Mouse (Mus musculus) heart, postnatal 0 days (tissue): Measurements from ENCODE around the gene Hsf2bp. TPM values are rescaled to one million over a fixed set of nuclear protein-coding genes. Genes with fewer than 3 reads are reported as not detected.

Experiments used
- ATAC-seq: fragments of 200-750 bp; cut with Nextera tagmentation; 2 replicates; pipeline ENCODE4 v1.8.0; 2017; ENCODE audit warnings: low read depth, moderate number of reproducible peaks, moderate library complexity; ENCODE audit not compliant: insufficient read depth
- DNase-seq: peaks from one replicate; pipeline ENCODE4 v3.0.0-alpha.2; 2016; ENCODE audit warnings: low spot score
- H3K27ac ChIP-seq: fragments of 300-500 bp; sonication (generic); 2 replicates; pipeline ENCODE4 v1.5.1; 2014; ENCODE audit warnings: low read depth, mild to moderate bottlenecking
- H3K27me3 ChIP-seq: fragments of 300-500 bp; sonication (generic); 2 replicates; pipeline ENCODE4 v1.6.1; 2014; ENCODE audit warnings: low read length, mixed read lengths; ENCODE audit not compliant: control insufficient read depth, insufficient read depth
- H3K36me3 ChIP-seq: fragments of 300-500 bp; sonication (generic); replicated peaks from 2 replicates; pipeline ENCODE4 v1.6.1; 2014; ENCODE audit warnings: low read length, mixed read lengths; ENCODE audit not compliant: control insufficient read depth, insufficient read depth
- H3K4me1 ChIP-seq: fragments of 300-500 bp; sonication (generic); 2 replicates; pipeline ENCODE4 v1.6.1; 2014; ENCODE audit warnings: antibody characterized with exemption; ENCODE audit not compliant: control insufficient read depth, insufficient read depth
- H3K4me2 ChIP-seq: fragments of 300-500 bp; sonication (generic); 2 replicates; pipeline ENCODE4 v1.6.1; 2014; ENCODE audit warnings: low read depth, mild to moderate bottlenecking, low read length, moderate library complexity
- H3K4me3 ChIP-seq: fragments of 300-500 bp; sonication (generic); 2 replicates; pipeline ENCODE4 v1.5.1; 2014; ENCODE audit warnings: low read depth, low read length
- H3K9ac ChIP-seq: fragments of 300-500 bp; sonication (generic); replicated peaks from 2 replicates; pipeline ENCODE4 v1.6.1; 2014; ENCODE audit warnings: low read depth, low read length, mixed read lengths
- H3K9me3 ChIP-seq: fragments of 300-500 bp; sonication (generic); replicated peaks from 2 replicates; pipeline ENCODE4 v1.6.1; 2016; ENCODE audit warnings: low read length; ENCODE audit not compliant: control insufficient read depth
- CTCF ChIP-seq: IDR thresholded peaks from 2 replicates; pipeline ENCODE4 v1.5.1; 2016; ENCODE audit warnings: antibody characterized with exemption, control low read depth, low read depth
- EP300 ChIP-seq: IDR thresholded peaks from 2 replicates; pipeline ENCODE4 v1.6.1; 2016; ENCODE audit warnings: antibody characterized with exemption, low read depth
- WGBS: fragments of 180-500 bp; shearing (Covaris S2); extraction: QIAGEN DNeasy Blood & Tissue Kit; methylation state at CpG from one replicate; pipeline ENCODE4 v1.1.7; 2014; 5-methylcytosine and 5-hydroxymethylcytosine counted together
- polyA plus RNA-seq: library from polyadenylated mRNA; unstranded; fragments of >200 nt; fragmentation: Nextera tagmentation; extraction: Ambion mirVana; gene quantifications from 2 replicates; pipeline ENCODE4 v1.2.1, GENCODE M21; 2015
- total RNA-seq: library from RNA; depleted of rRNA; stranded (reverse); fragments of >200 nt; gene quantifications from 2 replicates; pipeline ENCODE4 v1.2.3, GENCODE M21; 2014; ENCODE audit warnings: low replicate concordance

The Hsf2bp gene
- total and polyA plus RNA-seq, 2 experiments from 2014 or later, result 0.19 TPM; not detected in 1

DNA sequence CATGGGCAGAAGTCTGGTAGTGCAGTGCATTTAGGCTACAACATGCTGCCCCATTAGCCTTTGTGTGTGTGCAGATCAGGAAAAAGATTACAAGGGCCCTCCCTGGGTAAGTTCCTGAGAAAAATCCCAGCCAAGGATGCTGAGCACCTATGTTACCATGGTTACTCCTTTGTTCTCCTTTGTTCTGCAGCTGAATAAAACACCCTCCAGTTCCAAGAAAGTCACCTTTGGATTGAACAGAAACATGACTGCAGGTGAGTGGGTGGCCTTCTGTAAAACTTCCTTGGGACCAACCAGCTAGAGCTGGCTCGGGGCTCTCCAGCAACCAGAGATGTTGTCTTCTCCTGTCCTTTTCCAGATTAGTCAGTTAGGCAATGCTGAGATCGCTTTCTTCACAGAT, 22.9 kb upstream of the Hsf2bp start:
- WGBS, result 86% methylated on average over 2 of the region's 2 CpGs
- ATAC-seq (no peak), DNase-seq (no peak)
- TF ChIP-seq EP300, result no peak
- TF ChIP-seq CTCF, result no peak
- peaks cover 73% of the 10 kb centered on the region for H3K36me3 ChIP-seq
- H3K4me2 ChIP-seq, result no peak overlapping the region
- no peaks in the 10 kb centered on the region for H3K9me3 ChIP-seq
- H3K4me1 ChIP-seq, result 0 out of 2 replicates have a peak, but pooled peaks cover 3% of the 10 kb centered on the region
- H3K27me3 ChIP-seq, result no peaks in the 10 kb centered on the region
- H3K9ac ChIP-seq, result no peak overlapping the region
- no peak overlapping the region for H3K4me3 ChIP-seq
- no peak overlapping the region for H3K27ac ChIP-seq

DNA sequence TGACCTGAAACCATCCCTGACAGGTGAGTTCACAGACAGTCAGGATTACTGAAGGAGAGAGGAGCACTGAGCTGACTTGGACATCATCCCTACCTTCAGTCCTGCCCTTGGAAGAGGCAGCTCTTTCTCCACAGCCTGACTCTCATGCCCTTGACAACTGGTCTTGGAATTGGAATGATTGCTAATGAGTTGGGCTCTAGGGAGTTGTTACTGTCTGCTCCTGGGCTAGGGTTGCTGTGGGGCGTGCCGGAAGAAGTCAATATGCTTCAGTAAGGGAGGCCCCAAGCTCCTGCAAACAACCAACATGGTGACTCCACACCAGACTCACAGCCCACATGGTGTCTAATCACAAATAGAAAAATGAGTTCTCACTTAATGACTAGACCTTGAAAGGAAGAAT, 21.7 kb upstream of the Hsf2bp start:
- no peak overlapping the region for H3K4me3 ChIP-seq
- H3K4me1 ChIP-seq, result no peaks in the 10 kb centered on the region
- DNase-seq (no peak), ATAC-seq (no peak)
- no peaks in the 10 kb centered on the region for H3K27me3 ChIP-seq
- no peak overlapping the region for H3K4me2 ChIP-seq
- no peak for TF ChIP-seq EP300
- no peak for TF ChIP-seq CTCF
- H3K27ac ChIP-seq, result no peak overlapping the region
- peaks cover 85% of the 10 kb centered on the region for H3K36me3 ChIP-seq
- H3K9ac ChIP-seq, result no peak overlapping the region
- WGBS, result 89% methylated on average over 2 of the region's 2 CpGs
- H3K9me3 ChIP-seq, result no peaks in the 10 kb centered on the region

DNA sequence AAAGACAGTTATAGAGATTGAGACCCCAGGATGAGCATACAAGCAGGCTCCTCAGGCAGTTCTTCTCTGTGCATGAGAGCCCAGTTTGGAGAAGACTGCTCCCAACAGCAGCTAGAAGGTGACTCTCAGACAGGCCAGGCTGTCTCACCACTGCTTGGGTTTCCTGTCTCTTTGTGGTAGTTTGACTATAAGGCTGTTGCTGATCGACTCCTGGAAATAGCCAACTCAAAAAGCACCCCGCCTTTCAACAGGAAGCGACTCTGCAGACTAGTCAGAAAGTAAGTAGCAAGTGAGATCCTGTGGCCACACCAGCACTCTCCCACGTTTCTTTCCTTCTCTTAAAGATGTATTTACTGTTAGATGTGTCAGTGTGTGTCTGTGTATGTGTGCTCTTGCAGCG, 17.5 kb upstream of the Hsf2bp start:
- no peak overlapping the region for H3K4me2 ChIP-seq
- TF ChIP-seq CTCF, result no peak
- TF ChIP-seq EP300, result no peak
- peaks cover 88% of the 10 kb centered on the region for H3K36me3 ChIP-seq
- H3K27me3 ChIP-seq, result no peaks in the 10 kb centered on the region
- DNase-seq (no peak), ATAC-seq (no peak)
- no peaks in the 10 kb centered on the region for H3K9me3 ChIP-seq
- H3K4me3 ChIP-seq, result no peak overlapping the region
- 77% methylated on average over 5 of the region's 5 CpGs for WGBS
- H3K27ac ChIP-seq, result no peak overlapping the region
- H3K4me1 ChIP-seq, result peaks cover 6% of the 10 kb centered on the region; the same call in 1 of the 2 replicates
- H3K9ac ChIP-seq, result no peak overlapping the region

DNA sequence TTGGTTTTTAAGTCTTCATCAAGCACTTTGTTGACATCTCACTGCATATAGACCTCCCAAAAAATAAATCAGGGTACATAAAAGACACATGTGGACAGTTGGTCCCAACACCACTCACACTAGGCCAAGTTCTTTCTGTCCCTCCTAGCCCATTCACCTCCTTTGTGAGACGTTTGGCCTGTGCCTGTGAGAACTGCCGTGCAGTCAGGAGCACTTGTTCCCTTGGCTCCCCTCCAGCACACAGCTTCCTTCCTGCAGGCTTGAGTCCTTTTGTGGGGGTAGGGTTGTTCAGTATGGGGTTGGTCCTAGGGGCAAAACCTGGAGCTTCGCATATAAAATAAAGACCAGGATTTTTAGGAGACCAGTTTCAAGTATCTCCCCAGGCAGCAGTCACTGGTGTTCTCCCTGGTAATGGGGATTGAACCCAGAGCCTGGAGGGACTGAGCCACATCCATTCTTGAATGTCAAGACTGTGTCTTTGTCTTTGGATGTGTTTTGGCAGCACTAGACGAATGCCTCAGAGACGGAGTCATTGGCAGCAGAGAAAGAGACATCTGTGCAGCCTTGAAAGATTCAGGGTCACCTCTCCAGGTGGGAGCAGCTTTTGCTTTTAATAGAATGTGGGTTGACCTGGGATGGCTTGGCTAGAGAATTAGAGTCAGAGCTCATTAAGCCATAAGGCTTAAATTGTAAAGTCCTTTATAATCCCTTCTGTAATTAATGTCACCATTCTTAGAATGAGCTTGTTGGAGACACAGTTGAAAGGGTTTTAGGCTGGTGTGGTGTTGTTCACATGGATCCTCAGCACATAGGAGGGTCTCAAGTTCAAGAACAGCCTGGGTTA, 16.3 kb upstream of the Hsf2bp start:
- peaks cover 85% of the 10 kb centered on the region for H3K36me3 ChIP-seq
- DNase-seq (peak; percentile 28), ATAC-seq (no peak)
- no peaks in the 10 kb centered on the region for H3K27me3 ChIP-seq
- WGBS, result 39% methylated on average over 5 of the region's 5 CpGs
- H3K27ac ChIP-seq, result no peak overlapping the region
- H3K4me3 ChIP-seq, result no peak overlapping the region
- H3K9me3 ChIP-seq, result no peaks in the 10 kb centered on the region
- H3K4me1 ChIP-seq, result peaks cover 6% of the 10 kb centered on the region; the same call in 1 of the 2 replicates
- H3K4me2 ChIP-seq, result no peak overlapping the region
- no peak for TF ChIP-seq EP300
- no peak for TF ChIP-seq CTCF
- no peak overlapping the region; the same call in 1 of the 2 replicates for H3K9ac ChIP-seq

DNA sequence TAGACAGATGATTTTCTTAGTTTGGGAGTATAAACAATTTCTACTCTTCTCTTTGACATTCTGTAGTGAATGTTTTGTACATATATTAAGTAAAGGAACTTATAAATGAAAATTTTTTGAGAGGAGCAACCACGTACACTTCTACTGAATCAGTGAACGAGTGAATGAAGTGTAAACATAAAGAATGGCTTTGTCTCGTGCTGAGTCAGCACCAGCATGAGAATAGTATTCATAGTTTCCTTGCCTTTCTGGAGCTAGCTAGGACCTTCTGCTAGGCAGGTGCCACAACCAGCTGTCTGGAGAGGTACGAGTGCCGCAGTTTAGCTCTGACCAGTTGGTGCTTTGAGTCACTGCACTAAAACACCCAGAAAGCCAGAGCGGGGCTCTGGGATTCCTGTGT, 14.5 kb upstream of the Hsf2bp start:
- no peak for TF ChIP-seq CTCF
- no peak for TF ChIP-seq EP300
- Histone ChIP-seq H3K27ac (no peak overlapping the region), H3K4me1 (peaks cover 6% of the 10 kb centered on the region; the same call in 1 of the 2 replicates), H3K4me3 (no peak overlapping the region), H3K9me3 (no peaks in the 10 kb centered on the region), H3K36me3 (peaks cover 68% of the 10 kb centered on the region), H3K27me3 (no peaks in the 10 kb centered on the region), H3K4me2 (no peak overlapping the region), H3K9ac (no peak overlapping the region)
- WGBS, result 87% methylated on average over 6 of the region's 6 CpGs
- DNase-seq (no peak), ATAC-seq (no peak)
